8 mouse cellular contexts compared by ENCODE assay signal in genomic region chr2:122636686-122637085, GRCm38 (mm10). TPM values are rescaled to one million over a fixed set of nuclear protein-coding genes. Genes with fewer than 3 reads are reported as not detected.
DNase-seq lines count a peak whose midpoint lies in the region; ATAC-seq lines count a peak whose summit lies in the region.

TSS of gene AA467197 (plus strand) at chr2:122636986.

- peak within 1 kb of the TSS; percentile 84 for H3K4me2 ChIP-seq in kidney, embryonic 15.5 days
- peak within 1 kb of the TSS; percentile 75 for H3K4me2 ChIP-seq in embryonic facial prominence, embryonic 13.5 days
- peak within 1 kb of the TSS; percentile 90 for H3K4me2 ChIP-seq in intestine, embryonic 15.5 days (replicated peaks)
- H3K4me2 ChIP-seq in midbrain, embryonic 16.5 days (ENCODE audit: low read length), result peak within 1 kb of the TSS; percentile 83

- no peak for DNase-seq in kidney, postnatal 10 days
- no peak for DNase-seq in left cerebral cortex, adult 11 months (ENCODE audit: low spot score)
- DNase-seq in cerebellum, postnatal 14 days, result no peak
- no peak for DNase-seq in cerebellum, postnatal 10 days

- no peak for ATAC-seq in kidney, embryonic 15.5 days (replicated peaks; ENCODE audit: low FRiP score)
- ATAC-seq in embryonic facial prominence, embryonic 13.5 days (ENCODE audit: insufficient number of reproducible peaks, insufficient read depth, low FRiP score, low TSS enrichment, low read depth), result no peak
- no peak for ATAC-seq in intestine, embryonic 15.5 days
- ATAC-seq in midbrain, embryonic 16.5 days, result no peak

- peaks cover 14% of the 10 kb centered on the region for H3K4me1 ChIP-seq in kidney, embryonic 15.5 days
- peaks cover 2% of the 10 kb centered on the region; the same call in 1 of the 2 replicates for H3K4me1 ChIP-seq in embryonic facial prominence, embryonic 13.5 days
- 0 out of 2 replicates have a peak, but pooled peaks cover 1% of the 10 kb centered on the region for H3K4me1 ChIP-seq in intestine, embryonic 15.5 days (replicated peaks)
- peaks cover 9% of the 10 kb centered on the region for H3K4me1 ChIP-seq in midbrain, embryonic 16.5 days (ENCODE audit: control insufficient read depth, insufficient read depth, low read length)

- no peak within 1 kb of the TSS for H3K27ac ChIP-seq in kidney, embryonic 15.5 days
- H3K27ac ChIP-seq in embryonic facial prominence, embryonic 13.5 days, result no peak within 1 kb of the TSS
- no peak within 1 kb of the TSS for H3K27ac ChIP-seq in intestine, embryonic 15.5 days
- H3K27ac ChIP-seq in midbrain, embryonic 16.5 days (ENCODE audit: low read length), result no peak within 1 kb of the TSS

- no peaks in the 10 kb centered on the region for H3K9me3 ChIP-seq in kidney, embryonic 15.5 days (replicated peaks)
- no peaks in the 10 kb centered on the region for H3K9me3 ChIP-seq in embryonic facial prominence, embryonic 13.5 days
- H3K9me3 ChIP-seq in intestine, embryonic 15.5 days, result no peaks in the 10 kb centered on the region
- H3K9me3 ChIP-seq in midbrain, embryonic 16.5 days (replicated peaks; ENCODE audit: control insufficient read depth, low read length, poor library complexity, severe bottlenecking), result no peaks in the 10 kb centered on the region

- H3K4me3 ChIP-seq in kidney, embryonic 15.5 days (replicated peaks), result peak within 1 kb of the TSS; percentile 46
- H3K4me3 ChIP-seq in embryonic facial prominence, embryonic 13.5 days, result peak within 1 kb of the TSS; percentile 46
- H3K4me3 ChIP-seq in intestine, embryonic 15.5 days (replicated peaks), result peak within 1 kb of the TSS; percentile 40
- peak within 1 kb of the TSS; percentile 45 for H3K4me3 ChIP-seq in midbrain, embryonic 16.5 days (ENCODE audit: low read depth, low read length)

- H3K36me3 ChIP-seq in kidney, embryonic 15.5 days, result peaks cover 22% of the 10 kb centered on the region
- H3K36me3 ChIP-seq in embryonic facial prominence, embryonic 13.5 days, result peaks cover 19% of the 10 kb centered on the region
- 0 out of 2 replicates have a peak, but pooled peaks cover 8% of the 10 kb centered on the region for H3K36me3 ChIP-seq in intestine, embryonic 15.5 days
- peaks cover 9% of the 10 kb centered on the region; the same call in 1 of the 2 replicates for H3K36me3 ChIP-seq in midbrain, embryonic 16.5 days (ENCODE audit: control insufficient read depth, insufficient read depth, low read length)

- peak within 1 kb of the TSS; percentile 38; the same call in 1 of the 2 replicates for H3K9ac ChIP-seq in kidney, embryonic 15.5 days
- peak within 1 kb of the TSS; percentile 61 for H3K9ac ChIP-seq in embryonic facial prominence, embryonic 13.5 days
- H3K9ac ChIP-seq in intestine, embryonic 15.5 days, result peak within 1 kb of the TSS; percentile 36; the same call in 1 of the 2 replicates
- peak within 1 kb of the TSS; percentile 63 for H3K9ac ChIP-seq in midbrain, embryonic 16.5 days (ENCODE audit: low read depth, low read length)

- peaks cover 26% of the 10 kb centered on the region for H3K27me3 ChIP-seq in kidney, embryonic 15.5 days
- H3K27me3 ChIP-seq in embryonic facial prominence, embryonic 13.5 days, result peaks cover 25% of the 10 kb centered on the region
- peaks cover 2% of the 10 kb centered on the region; the same call in 1 of the 2 replicates for H3K27me3 ChIP-seq in intestine, embryonic 15.5 days (replicated peaks)
- H3K27me3 ChIP-seq in midbrain, embryonic 16.5 days (ENCODE audit: control insufficient read depth, insufficient read depth, low read depth, low read length), result peaks cover 10% of the 10 kb centered on the region

- 52% methylated on average over 3 of the region's 3 CpGs for WGBS in kidney, embryonic 15.5 days
- 38% methylated on average over 3 of the region's 3 CpGs for WGBS in embryonic facial prominence, embryonic 13.5 days
- 56% methylated on average over 3 of the region's 3 CpGs for WGBS in intestine, embryonic 15.5 days
- WGBS in midbrain, embryonic 16.5 days, result 63% methylated on average over 3 of the region's 3 CpGs

RNA-seq across cellular contexts. Expression of gene AA467197, which starts in this region (rescaled TPM):
- polyA plus RNA-seq in kidney, embryonic 15.5 days (2015; fragmentation: Nextera tagmentation; extraction: Ambion mirVana), result 0.34 and 0.99 TPM in 2 replicates
- polyA plus RNA-seq in embryonic facial prominence, embryonic 13.5 days (2015; fragmentation: Nextera tagmentation; extraction: Ambion mirVana), result 0.73 TPM in 1 of 2 replicates, not detected in the other
- 7.1 and 7.3 TPM in 2 replicates for polyA plus RNA-seq in intestine, embryonic 15.5 days (2015; fragmentation: Nextera tagmentation; extraction: Ambion mirVana)
- polyA plus RNA-seq in midbrain, embryonic 16.5 days (2015; fragmentation: Nextera tagmentation; extraction: Ambion mirVana), result 0.30 TPM in 1 of 2 replicates, not detected in the other
